Mouse (Mus musculus) macrophage (primary cell): ENCODE measurements around the gene Sars. TPM values are rescaled to one million over a fixed set of nuclear protein-coding genes. Genes with fewer than 3 reads are reported as not detected.
A peak's percentile ranks its signal among the peaks of the same experiment; 100 is the strongest.

ENCODE experiments used
- H3K27ac ChIP-seq: fragments of 350-480 bp; formaldehyde crosslinking; 2 replicates; pipeline ENCODE4 v1.9.0; 2021
- H3K36me3 ChIP-seq: fragments of 350-480 bp; formaldehyde crosslinking; 2 replicates; pipeline ENCODE4 v1.9.0; 2021; ENCODE audit errors: inconsistent target
- H3K4me3 ChIP-seq: fragments of 350-480 bp; formaldehyde crosslinking; 2 replicates; pipeline ENCODE4 v1.9.0; 2021; ENCODE audit errors: inconsistent target
- H3K79me2 ChIP-seq: fragments of 350-480 bp; formaldehyde crosslinking; 2 replicates; pipeline ENCODE4 v1.9.0; 2021; ENCODE audit errors: inconsistent target
- WGBS: methylation state at CpG from one replicate; pipeline ENCODE4 v1.1.7; 2026; ENCODE audit warnings: inconsistent platforms; ENCODE audit not compliant: missing documents; 5-methylcytosine and 5-hydroxymethylcytosine counted together
- polyA plus RNA-seq: library from polyadenylated mRNA; stranded (reverse); fragments of 250-400 nt; gene quantifications from 3 replicates; pipeline ENCODE4 v1.2.4, GENCODE M21; 2018; ENCODE audit warnings: inconsistent platforms

The Sars gene
- polyA plus RNA-seq, 1 experiment from 2014 or later: 210 TPM

GRCm38 (mm10) chr3:108386186-108386585 lies 58.8 kb downstream of the Sars start:
- Histone ChIP-seq H3K4me3 (no peak overlapping the region), H3K79me2 (no peaks in the 10 kb centered on the region), H3K27ac (no peak overlapping the region), H3K36me3 (no peaks in the 10 kb centered on the region)
- 97% methylated on average over 10 of the region's 10 CpGs for whole genome bisulfite sequencing

GRCm38 (mm10) chr3:108384425-108384824 lies 60.6 kb downstream of the Sars start:
- 90% methylated on average over 2 of the region's 2 CpGs for WGBS

GRCm38 (mm10) chr3:108383485-108384354 lies 61.3 kb downstream of the Sars start, which contains the start of gene Psrc1:
TSS of gene Psrc1 (plus strand) at chr3:108383839.
- Histone ChIP-seq H3K36me3 (no peaks in the 10 kb centered on the region), H3K79me2 (no peaks in the 10 kb centered on the region), H3K4me3 (peak within 1 kb of the TSS; percentile 71), H3K27ac (no peak within 1 kb of the TSS)
- 6% methylated on average over 38 of the region's 44 CpGs for WGBS

More at GRCm38 (mm10) chr3:108384425-108384824, 60.6 kb downstream of the Sars start:
- Histone ChIP-seq H3K36me3 (no peaks in the 10 kb centered on the region), H3K27ac (no peak overlapping the region), H3K79me2 (no peaks in the 10 kb centered on the region), H3K4me3 (peak overlapping the region; percentile 71)

GRCm38 (mm10) chr3:108381945-108382875 lies 62.8 kb downstream of the Sars start:
- H3K4me3 ChIP-seq: peak overlapping the region; percentile 20; the same call in 1 of the 2 replicates
- H3K36me3 ChIP-seq: no peaks in the 10 kb centered on the region
- peak overlapping the region; percentile 40 for H3K27ac ChIP-seq
- 52% methylated on average over 14 of the region's 14 CpGs for WGBS
- H3K79me2 ChIP-seq: no peaks in the 10 kb centered on the region

GRCm38 (mm10) chr3:108380695-108381094 lies 64.3 kb downstream of the Sars start:
- WGBS: 88% methylated on average over 5 of the region's 6 CpGs
- Histone ChIP-seq H3K4me3 (no peak overlapping the region), H3K79me2 (no peaks in the 10 kb centered on the region), H3K27ac (no peak overlapping the region), H3K36me3 (no peaks in the 10 kb centered on the region)

- WGBS: 95% methylated on average over 7 of the region's 7 CpGs
- Histone ChIP-seq H3K36me3 (no peaks in the 10 kb centered on the region), H3K4me3 (no peak overlapping the region), H3K27ac (no peak overlapping the region), H3K79me2 (no peaks in the 10 kb centered on the region)
Measured at GRCm38 (mm10) chr3:108378875-108379663, 65.9 kb downstream of the Sars start.

Other genes starting within 250 kb of the Sars start
- gene Cyb561d1, start 244.0 kb downstream of the Sars start, polyA plus RNA-seq: 7.2 to 11.4 TPM (median 8.4 TPM) in 3 replicates
- gene Atxn7l2, start 234.3 kb downstream of the Sars start, polyA plus RNA-seq: 1.9 to 3.0 TPM (median 2.4 TPM) in 3 replicates
- gene Sypl2, start 218.6 kb downstream of the Sars start, polyA plus RNA-seq: 0.04 TPM in 1 of 3 replicates, not detected in the others
- 106 to 127 TPM (median 113 TPM) in 3 replicates for gene Psma5, start 188.3 kb downstream of the Sars start, polyA plus RNA-seq
- 26.1 to 55.7 TPM (median 27.5 TPM) in 3 replicates for gene Sort1, start 161.1 kb downstream of the Sars start, polyA plus RNA-seq
- gene Mybphl, start 80.3 kb downstream of the Sars start, polyA plus RNA-seq: not detected in 3 replicates
- gene Psrc1, start 61.4 kb downstream of the Sars start, polyA plus RNA-seq: 3.1 to 7.0 TPM (median 3.1 TPM) in 3 replicates
- gene Celsr2, start 29.7 kb downstream of the Sars start, polyA plus RNA-seq: 0.30 TPM in 1 of 3 replicates, not detected in the others
- gene 1700013F07Rik, start 88.9 kb upstream of the Sars start, polyA plus RNA-seq: not detected in 3 replicates
- gene 5330417C22Rik, start 91.3 kb upstream of the Sars start, polyA plus RNA-seq: not detected in 3 replicates
- gene Tmem167b, start 117.3 kb upstream of the Sars start, polyA plus RNA-seq: 40.7 to 43.1 TPM (median 41.5 TPM) in 3 replicates
- 23.0 to 37.5 TPM (median 26.9 TPM) in 3 replicates for gene Taf13, start 126.5 kb upstream of the Sars start, polyA plus RNA-seq
- gene Wdr47, start 146.1 kb upstream of the Sars start, polyA plus RNA-seq: 4.4 to 5.8 TPM (median 5.8 TPM) in 3 replicates
- gene Clcc1, start 208.7 kb upstream of the Sars start, polyA plus RNA-seq: 48.3 to 56.9 TPM (median 49.1 TPM) in 3 replicates